Mouse (Mus musculus): ENCODE measurements around the gene Rap1gap. TPM values are rescaled to one million over a fixed set of nuclear protein-coding genes. Genes with fewer than 3 reads are reported as not detected.
A peak's percentile ranks its signal among the peaks of the same experiment; 100 is the strongest.

Rap1gap gene
- total RNA-seq, 2 experiments from 2014 or later: 0.83 to 1.5 TPM

DNA sequence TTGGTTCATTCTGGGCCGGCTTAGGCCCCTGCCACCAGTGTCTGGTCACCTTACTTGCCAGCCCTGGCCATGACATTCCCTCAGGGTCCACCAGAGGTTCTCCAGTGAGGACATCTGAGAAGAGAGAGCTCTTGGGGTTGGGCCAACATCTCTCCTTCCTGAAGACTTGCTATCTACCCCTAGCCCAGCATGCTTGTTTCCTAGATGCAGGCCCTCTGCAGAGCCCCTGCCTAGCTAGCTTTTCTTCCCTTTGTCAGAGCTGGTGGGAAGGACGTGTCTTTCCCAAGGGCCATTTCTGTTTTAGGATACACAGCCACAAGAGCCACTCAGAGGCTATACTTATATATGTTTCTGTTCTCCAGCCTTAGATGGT is 3.5 kb upstream of the Rap1gap start:
- ATAC-seq (replicated peaks; ENCODE audit: poor library complexity): no peak

DNA sequence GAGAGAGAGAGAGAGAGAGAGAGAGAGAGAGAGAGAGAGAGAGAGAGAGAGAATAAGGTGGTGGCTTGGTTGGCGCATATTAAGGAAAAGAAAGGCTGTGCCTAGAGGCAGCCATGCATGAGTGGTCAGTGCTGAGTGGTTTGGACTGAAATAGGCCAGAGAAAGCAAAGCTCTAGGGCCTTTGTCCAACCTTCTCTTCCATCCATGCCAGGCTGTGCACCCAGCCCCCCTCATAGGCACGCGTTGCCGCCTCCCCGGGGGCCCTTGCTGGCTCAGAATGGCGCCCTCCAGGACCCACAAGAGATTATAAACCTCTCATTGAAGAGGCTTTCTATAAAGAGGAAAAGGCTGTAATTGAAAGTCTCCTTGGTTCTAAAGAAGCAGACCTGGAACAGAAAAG is 3.0 kb upstream of the Rap1gap start:
- no peak for ATAC-seq (replicated peaks; ENCODE audit: poor library complexity)

DNA sequence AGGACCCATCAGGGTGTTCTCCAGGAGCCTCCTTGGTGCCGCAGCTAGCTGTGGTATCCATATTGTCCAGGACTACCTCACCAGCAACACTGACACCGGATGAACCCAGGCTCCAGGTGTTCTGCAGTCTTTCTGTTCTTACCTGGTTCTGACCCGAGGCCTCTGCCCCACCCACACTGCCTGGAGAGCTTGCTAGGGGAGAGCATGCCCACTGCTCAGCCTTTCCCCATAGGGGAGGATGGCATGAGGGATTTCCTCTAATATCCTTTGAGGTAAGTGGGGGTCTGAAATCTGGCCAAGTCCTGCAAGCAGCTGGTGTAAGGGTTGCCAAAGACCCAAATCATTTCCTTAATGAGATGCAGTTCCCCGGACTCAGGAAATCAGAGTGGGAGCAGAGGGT is 1.0 kb upstream of the Rap1gap start:
- ATAC-seq (replicated peaks; ENCODE audit: poor library complexity): no peak

DNA sequence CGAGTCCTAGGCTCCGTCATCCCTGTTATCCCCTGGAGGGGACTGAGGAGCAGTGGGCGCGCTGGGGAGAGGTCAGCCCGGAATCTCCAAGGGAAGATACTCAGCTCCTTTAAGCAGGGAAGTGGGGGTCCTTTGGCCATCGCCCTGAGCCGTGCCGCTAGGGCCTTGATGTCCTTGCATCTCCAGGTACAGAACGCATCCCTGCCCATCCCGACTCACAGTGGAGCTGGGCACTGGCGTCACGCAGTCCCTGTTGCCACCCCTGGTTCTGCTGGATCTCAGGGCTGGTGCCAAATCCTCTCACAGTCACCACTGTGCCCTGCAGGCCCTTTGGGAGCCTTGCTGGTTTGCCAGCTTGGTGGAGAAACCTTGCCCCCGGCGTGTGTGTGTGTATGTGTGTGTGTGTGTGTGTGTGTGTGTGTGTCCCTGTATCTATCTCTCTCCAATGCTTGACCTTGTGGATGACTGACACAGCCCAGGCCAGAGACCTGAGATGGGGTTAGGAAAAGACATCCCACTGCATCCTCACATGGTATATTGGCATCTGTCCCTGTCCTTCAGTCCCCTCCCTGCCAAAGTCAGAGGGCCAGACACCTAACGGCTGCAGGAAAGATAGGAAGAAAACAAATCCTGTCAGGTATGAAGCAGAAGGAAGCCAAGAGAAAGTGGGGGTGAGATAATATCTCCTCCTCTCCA is 602 bp downstream of the Rap1gap start:
- ATAC-seq (replicated peaks; ENCODE audit: poor library complexity): no peak

DNA sequence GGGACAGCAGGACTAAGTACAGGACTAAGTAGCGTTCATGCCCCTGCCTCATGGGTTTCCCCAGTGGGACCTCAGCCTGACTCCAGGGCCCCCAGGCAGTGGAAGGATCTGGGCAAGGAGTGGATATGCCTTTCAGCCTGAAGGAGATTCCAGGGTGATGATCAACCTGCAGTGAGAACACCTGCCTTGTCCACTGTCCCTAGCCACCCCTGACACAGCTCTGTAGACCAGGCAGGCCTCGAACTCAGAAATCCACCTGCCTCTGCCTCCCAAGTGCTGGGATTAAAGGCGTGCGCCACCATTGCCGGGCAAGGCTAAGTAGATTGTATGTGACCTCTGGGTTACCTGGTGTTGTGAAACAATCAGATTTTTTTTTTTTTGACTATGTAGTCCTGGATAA is 1.3 kb downstream of the Rap1gap start:
- ATAC-seq (replicated peaks; ENCODE audit: poor library complexity): no peak

DNA sequence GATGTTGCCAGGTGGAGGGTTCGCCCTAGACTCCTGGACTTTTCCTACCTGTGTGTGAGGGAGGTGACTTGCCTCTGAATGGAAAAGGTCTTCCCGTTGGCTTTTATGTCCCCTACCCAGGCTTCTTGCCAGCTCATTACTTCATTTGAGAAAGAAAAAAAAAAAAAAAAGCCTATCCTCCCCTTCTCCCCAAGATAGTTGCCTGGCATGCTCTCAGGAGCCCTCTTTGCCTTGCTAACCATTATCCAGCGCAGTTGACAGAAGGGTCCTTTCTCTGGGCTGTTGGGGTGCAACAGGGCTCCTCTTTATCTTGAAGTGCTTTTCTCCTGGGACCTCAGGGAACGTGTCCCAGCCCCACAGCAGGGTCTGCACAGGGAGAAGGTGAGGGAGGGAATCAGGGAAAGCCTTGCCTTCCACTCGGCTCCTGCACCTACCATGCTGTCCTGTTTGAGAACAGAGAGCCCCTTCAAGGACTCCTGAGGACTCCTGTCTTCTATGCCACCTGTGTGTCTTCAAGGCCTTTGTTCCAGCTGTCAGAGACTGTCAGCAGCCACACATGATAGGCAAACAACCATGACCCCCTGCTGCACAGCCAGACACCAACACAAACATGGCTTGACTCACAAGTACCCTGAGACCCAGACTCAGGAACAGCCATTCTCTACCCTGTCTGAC is 1.9 kb downstream of the Rap1gap start:
- no peak for ATAC-seq (replicated peaks; ENCODE audit: poor library complexity)

DNA sequence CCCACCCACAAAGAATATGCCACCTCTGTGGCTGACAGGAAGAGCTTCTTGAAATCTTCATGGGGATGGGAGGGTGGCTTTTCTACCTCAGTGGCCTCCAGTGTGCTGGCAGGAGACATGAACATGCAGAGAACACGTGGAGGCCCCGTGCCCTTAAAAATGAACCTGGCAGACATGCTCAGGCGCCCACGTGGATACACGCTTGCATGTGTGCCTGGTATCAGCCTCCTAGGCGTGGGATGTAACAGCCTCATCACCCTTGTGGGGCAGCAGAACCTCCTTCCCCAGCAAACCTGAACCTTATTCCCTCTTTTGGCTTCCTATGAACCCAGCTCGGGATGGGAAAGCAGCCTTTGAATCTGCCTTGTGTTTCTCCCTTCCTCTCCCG is 2.4 kb downstream of the Rap1gap start:
- no peak for ATAC-seq (replicated peaks; ENCODE audit: poor library complexity)

DNA sequence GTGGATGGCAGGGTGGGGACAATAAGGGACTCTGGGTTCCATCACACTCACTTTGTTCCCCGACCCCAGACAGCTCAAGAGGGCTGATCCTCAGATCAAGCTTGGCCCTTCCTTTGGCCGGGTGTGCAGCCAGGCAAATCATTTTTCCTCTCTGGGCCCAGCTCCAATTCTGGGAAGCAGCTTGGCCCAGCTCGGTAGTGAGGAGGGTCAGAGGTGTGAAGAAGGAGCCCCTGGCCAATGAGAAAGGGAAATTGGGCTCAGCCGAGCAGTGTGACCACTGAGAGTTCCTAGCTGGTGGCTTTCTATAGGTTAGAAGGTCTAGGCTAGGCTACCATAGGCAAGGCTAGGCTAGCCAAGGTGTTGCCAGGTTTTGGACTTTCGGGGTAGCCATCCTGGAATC is 3.2 kb downstream of the Rap1gap start:
- ATAC-seq (replicated peaks; ENCODE audit: poor library complexity): no peak

DNA sequence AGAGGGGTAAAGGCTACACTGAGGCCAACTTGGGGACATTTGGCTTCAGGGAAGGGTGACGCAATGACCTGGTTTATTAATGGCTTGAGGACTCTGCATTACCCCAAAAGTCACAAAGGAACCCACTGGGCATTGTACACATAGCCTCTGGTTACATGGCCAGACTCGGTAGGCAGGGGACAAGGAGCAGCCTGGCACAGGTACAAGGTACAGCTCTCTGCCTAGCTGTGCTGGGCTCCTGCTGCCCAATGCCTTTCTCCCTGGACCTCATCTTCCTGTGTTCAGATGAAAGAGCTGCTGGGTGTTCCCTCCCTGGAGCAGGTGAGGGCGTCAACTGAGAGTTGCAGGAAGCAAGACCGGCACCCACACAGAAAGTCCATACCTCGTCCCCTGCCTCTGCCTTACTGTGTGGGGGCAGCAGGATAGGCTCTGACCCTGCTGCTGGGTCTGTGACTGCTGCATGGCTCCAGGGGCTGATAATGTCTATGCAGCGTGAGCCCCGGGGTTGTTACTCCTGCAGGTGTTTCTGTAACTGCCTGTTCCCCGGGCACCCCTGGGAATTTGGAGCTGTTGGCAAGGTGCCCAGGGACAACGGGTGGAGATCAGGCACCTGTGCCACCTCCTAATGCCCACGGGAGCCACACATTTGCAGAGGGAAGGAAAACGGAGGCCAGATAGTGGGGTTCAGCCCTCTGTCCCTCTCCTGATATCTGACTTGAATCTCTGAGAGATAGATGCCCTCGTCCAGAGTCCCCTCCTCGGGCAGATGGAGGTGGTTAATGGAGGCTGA is 7.4 kb downstream of the Rap1gap start:
- no peak for ATAC-seq (replicated peaks; ENCODE audit: poor library complexity)

DNA sequence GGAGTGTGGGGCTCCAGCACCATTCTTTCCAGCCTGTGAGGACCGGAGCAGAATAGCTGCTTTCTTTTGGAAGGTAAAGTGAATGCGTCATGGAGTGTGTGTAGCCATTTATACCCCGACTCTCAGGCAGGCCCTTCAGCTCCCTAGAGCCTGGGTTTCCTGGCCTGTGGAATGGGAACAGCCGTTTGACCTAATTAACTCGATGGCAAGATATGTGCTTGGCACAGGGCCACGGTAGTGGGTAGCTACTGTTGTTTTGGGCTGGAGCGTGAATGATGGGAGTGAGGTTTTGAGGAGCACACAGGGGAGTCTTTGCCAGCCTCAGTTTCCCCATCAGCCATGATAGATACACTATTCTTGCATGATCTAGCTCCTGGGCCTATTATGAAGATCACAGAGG is 11.0 kb downstream of the Rap1gap start:
- ATAC-seq (replicated peaks; ENCODE audit: poor library complexity): no peak

DNA sequence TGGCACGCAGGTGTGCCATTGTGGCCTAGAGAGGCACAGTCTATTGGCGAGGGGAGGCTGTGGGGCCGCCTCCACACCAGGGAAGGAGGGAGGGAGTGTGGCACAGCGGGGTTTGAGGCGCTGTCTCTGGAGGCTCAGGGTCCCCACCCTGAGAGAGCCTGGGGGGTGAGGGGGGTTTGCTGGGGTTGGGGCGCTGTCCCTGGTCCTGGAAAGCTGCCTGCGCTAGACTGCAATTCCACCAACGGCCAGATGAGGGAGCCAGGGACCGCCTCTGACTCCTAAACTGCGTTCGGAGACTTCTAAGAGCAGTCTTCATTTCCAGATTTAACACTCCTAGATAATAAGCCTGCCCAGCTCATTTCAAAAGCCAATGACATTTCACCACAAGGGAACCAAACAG is 11.5 kb downstream of the Rap1gap start:
- peak; percentile 93 for ATAC-seq (replicated peaks; ENCODE audit: poor library complexity)

DNA sequence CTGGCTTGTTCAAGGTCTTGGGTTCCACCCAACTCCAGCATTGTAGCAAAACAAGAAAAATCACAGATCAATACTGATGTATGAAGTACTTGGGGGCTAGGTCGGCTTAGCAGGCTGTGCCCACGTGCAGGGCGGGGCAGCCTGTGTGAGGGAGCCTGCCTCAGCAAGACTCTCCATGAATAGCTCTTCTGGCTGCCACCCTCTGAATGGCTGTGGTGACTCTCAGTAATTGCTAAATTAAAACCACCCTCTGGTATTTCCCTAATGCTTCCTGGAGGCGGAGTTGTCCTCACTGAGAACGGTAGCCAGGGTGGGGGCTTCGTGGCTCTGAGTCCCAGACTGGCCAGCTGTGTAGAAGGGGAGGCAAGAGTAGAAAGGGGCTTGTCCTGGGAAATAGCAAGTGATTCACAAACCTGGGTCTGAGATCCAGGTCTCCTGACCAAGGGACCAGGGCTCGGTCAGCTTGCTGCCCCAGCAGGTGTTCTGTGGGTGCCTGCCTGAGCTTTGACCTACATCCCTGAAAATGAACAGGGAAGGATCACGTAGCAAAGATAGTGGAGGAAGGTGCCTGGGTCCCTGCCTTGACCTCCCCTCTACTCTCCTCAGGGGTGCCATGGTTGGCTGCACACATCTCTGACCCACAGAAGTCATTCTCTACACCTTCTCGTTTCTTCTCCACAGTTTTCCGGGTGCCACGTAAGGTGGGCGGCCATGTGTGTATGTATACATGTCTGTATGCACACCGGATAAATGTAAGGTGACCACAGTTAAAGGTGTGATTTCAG is 12.4 kb downstream of the Rap1gap start:
- no peak for ATAC-seq (replicated peaks; ENCODE audit: poor library complexity)

DNA sequence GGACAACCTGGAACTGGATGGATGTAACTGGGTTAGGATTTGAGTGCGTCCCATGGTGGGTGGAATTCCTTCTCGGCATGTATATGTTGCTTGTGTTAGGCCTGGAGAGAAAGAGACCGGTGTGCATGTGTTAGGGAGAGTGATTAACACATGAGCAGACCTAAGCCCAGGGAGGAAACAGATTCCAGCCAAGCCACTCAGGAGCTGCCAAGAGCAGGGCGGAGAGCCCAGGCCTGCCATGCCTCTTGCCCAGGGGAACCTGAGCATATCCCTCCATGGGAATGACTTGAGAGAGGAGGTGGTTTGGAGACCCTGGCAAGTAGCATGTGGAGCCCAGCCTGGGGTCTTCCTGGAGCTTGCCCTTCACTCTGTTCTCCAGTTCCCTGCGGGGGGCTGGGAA is 13.4 kb downstream of the Rap1gap start:
- no peak for ATAC-seq (replicated peaks; ENCODE audit: poor library complexity)

DNA sequence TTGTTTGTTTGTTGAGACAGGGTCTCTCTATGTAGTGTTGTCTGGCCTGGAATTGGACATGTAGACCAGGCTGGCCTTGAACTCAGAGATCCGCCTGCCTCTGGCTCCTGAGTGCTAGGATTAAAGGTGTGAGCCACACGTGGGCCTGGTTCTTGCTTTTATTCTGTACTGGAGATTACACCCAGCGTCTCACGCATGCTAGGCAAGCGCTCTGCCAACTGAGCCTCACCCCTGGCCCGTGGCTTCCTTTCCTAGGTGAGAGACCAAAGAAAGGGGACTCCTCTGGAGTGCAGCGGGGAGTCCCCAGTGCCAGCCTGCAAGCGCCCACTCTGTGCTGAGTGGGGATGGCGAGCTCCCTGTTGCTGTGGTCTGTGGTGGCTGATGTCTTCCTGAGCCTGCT is 14.0 kb downstream of the Rap1gap start:
- ATAC-seq (replicated peaks; ENCODE audit: poor library complexity): no peak

DNA sequence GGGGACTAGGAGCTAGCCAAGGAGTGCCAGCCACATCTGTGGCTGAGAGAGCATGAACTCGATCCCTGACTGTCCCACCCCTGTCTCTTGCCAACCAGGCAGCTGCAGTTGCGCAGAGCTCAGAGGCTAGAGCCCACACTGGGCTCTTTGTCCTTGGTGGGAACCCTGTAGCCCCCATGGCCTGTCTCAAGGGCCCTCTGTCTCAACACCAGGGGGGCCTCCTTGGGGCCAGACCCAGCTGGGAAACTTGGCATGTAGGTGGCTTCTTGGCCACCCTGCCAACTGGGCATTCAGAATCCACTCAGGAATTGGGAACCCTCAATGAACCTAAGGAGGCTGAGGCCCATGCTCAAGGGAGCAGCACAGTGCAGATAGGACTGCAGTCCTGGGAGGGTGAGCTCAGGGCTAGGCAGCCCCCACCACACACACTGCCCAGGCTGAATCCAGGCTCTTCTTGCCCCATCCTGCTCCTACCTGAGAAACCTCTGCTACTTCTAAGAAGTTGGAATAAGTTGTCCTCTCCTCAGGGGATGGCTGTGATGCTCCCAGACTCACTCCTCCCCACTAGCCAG is 15.5 kb downstream of the Rap1gap start:
- no peak for ATAC-seq (replicated peaks; ENCODE audit: poor library complexity)

DNA sequence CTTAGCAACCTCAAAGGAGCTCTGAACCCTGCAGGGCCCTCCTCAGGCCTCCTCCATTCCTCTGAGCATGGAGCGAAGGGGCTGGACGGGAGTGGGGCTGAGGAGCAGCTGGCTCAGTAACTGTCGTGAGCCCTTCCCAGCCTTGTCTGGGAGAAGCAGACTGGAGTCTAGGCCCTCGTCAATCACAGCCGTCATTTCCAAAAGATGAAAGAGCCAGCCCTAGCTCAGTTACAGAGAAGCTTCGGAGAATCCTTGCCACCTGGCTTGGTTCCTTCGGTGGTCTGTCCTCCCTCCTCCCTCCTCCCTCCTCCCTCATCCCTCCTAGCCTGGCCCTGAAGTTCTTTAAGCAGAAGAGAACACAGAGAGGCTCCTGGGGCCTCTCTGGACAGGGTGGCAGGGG is 16.2 kb downstream of the Rap1gap start:
- no peak for ATAC-seq (replicated peaks; ENCODE audit: poor library complexity)

DNA sequence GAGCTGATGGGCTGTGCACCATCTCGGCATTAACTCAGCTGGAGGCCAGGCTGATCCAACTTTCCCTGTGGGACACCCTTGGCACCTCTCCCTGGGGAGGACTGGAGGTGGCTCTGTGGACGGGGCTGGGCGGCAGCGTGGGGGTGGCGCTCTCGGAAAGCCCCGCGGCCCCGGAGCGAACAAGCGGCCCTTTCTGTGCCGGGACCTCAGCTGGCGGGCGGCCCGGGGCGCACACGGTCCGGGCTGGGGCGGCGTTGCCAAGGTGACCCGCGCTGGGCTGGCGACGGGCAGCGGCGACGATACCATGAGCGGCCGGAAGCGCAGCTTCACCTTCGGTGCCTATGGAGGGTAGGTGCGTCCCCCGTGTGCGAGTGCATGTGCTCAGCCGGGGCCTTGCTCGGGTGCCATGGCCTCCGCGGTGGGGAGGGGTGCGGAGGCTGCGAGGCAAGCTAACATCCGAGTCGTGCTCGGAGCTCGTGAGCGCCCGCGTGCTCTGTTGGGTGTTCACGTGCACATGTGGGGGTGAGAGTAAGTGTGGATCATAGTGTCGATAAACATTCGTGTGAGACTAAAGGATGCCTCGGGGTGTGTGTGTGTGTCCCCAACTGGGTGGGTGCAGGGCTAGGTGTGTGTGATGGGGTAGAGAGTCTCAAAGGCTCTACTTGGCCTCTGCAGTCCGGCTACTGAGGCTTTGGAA is 17.0 kb downstream of the Rap1gap start:
- ATAC-seq (replicated peaks; ENCODE audit: poor library complexity): no peak

DNA sequence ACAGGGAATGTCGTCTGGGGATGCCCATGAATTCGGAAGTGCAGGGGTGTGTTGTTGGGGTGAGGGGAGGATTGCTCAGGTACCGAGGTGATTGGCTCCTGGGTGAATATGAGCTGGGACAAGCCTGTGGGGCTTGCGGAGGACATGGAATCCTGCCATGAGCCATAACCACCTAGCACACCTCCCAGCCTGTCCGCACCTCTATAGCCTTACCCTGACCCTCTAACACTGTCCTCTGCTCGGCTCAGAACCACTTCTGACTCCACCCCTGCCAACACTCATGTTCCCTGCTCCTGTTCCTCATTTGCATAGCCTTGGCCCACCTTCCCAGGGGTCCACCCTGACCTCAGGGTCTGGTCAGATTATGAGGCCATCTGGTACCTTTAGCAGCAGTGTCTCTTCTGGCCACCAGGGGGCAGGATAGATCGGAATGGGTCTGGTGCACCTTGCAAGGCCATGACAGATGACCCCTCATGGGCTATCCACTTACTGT is 18.5 kb downstream of the Rap1gap start:
- ATAC-seq (replicated peaks; ENCODE audit: poor library complexity): peak; percentile 58

DNA sequence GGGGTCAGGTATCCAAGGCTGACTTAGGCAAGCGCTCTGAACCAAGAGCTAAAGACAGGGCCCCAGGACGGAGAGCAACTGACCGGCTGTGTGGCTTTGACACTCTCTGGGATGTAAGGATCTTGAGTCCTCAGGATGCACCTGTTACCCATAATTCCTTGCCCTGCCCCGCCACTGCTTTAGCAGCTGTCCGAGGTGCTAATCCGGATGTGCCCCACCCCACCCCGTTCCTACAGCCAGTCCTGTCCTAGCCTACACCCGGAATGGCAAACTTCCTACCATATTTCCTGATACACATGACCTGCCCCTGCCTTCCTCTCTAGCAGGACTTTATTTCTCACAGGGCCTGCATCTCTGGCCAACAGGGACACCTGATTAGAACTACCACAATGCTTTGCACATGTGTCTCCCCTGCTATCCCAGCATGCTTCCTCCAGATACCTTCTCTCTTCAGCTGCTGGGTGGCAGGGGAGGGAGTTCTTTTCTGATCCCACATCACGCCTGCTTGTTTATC is 20.4 kb downstream of the Rap1gap start:
- no peak for ATAC-seq (replicated peaks; ENCODE audit: poor library complexity)

DNA sequence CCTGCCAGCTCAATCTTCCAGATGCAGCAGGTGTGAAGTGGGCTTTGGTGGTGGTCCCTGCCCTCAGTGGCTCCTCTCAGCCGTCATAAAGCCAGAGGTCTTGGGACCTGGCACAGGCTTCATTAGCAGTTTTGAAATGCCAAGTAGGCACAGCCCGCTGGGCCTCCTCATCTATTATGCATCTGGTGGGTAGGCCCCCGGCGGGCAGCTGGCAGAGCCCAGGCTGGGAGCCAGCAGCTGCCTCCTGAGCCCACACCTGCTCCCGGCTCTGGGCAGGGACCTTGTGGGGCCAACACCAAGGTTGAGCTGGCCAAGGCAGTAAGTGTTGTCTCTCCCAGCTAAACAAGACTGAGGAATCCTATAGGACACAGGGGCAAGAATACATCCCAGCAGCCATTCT is 21.8 kb downstream of the Rap1gap start:
- ATAC-seq (replicated peaks; ENCODE audit: poor library complexity): no peak

All from megakaryocyte progenitor cell, adult 5-6 weeks (primary cell).